Mouse (Mus musculus) granulocyte monocyte progenitor cell, adult 5-6 weeks (primary cell): ENCODE measurements around the gene Naga. TPM values are rescaled to one million over a fixed set of nuclear protein-coding genes. Genes with fewer than 3 reads are reported as not detected.

Source experiments
- ATAC-seq: replicated peaks from 2 replicates; pipeline ENCODE4 v1.8.0; 2016; ENCODE audit warnings: mild to moderate bottlenecking, moderate TSS enrichment, inconsistent platforms; ENCODE audit not compliant: poor library complexity, severe bottlenecking
- total RNA-seq, 2 experiments: library from RNA; stranded (forward) in 1 of 2; stranded (reverse) in 1 of 2; fragments of 200-712, 200-1000 nt in 1 of 2; fragments of >200 nt in 1 of 2; fragmentation: Nextera tagmentation in 1 of 2; gene quantifications; 2 replicates each; pipeline ENCODE4 v1.2.3; 2014 to 2017

The Naga gene
- total RNA-seq, 2 experiments from 2014 or later: 45.0 to 50.4 TPM

DNA sequence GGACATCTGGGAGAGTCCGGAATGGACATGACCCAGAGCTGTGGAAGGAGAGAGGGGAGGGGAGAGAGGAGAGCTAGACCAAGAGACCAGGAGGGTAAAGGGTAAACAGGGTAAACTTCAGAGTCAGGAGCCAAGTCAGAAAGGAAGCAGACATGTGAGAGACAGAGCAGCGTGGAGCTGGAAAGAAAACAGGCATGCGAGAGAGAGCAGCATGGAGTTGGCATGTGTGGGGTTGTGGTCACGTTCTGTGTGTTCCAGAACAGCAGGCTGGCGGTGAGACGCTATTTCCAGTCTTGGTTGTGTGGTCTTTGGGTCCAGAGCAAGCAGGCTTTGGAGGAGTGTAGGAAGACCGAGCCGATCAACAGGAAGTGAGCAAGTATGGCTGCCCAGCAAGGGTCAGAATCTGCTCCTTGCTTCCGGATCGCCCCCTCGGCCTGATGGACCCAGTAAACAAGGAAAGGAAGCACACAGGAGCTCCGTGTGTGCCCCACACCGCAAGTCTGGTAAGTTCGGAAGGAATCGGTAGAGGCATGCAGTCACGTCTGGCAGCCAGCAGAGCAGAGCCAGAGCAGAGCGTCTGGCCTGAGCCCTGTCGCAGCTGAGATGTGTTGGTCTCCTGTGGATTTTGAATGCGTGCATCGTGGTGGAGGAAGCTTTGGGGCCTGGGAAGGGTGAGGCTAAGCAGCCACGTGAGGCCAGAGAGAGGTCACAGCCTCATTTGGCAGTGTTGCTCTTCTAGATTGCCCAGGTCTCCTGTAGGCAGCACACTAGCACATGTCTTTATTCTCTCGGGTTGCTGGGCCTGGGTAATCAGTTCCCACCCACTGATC lies 19.9 kb upstream of the Naga start:
- ATAC-seq: no peak

DNA sequence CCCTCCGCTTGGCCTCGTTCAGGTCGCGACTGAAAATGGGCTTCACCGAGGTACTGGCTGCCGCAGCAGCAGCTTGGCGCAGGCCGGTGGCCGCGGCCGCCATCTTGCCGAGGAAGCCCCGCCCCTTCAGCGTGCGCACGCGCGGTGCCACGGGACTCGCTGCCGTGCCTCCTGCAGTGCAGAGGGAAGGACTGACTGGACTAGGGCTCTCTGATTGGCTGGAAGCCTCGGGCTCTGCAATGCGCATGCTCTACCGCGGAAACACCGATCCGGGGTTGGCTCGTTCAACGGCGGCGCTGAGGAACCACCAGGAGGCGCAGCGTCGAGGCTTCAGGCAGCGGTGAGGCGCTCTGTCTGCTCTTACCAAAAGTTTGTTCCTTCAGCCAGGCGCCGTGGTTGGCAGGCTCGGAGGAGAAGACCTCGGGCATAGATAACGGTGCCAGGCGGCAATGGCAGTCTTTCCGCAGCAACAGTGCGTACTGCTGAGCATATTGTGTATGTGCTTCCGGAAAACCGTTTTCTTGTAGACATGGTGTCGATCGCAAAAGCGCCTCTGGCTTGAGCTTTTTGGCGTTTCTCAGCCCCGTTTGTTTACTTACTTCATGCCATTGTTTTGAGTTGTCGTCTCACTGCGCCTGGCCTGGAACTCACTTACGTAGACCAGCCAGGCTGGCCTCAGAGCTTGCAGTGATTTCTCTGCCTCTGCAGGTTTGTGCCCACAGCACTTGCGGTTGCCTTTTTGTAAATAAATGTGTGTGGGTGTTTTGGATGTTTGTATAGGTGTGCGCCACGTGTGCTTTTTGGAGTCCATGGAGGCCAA lies 15.6 kb upstream of the Naga start, which contains the start of gene Ndufa6:
Gene Ndufa6, minus strand, starts transcription at position 197 of the 820 bp plus-strand sequence.
- peak; percentile 94 for ATAC-seq

DNA sequence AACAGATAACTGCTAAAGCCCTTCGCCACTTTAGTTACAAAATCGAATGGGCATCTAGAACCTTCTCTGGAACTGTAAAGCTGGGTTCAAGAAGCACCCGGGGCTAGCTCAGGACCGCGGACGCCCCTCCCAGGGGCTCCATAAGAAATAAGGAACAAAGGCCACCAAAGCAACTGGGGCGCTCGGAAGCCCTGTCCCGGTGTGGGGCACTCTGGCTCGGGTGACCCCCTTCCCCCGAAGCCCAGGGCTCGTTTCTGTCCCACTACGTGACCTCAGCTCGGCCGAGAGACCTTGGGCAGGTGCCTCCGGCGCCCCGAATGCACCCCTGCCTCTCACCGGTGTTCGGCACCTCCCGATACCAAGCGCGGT lies 15.0 kb upstream of the Naga start:
- peak; percentile 29 for ATAC-seq

DNA sequence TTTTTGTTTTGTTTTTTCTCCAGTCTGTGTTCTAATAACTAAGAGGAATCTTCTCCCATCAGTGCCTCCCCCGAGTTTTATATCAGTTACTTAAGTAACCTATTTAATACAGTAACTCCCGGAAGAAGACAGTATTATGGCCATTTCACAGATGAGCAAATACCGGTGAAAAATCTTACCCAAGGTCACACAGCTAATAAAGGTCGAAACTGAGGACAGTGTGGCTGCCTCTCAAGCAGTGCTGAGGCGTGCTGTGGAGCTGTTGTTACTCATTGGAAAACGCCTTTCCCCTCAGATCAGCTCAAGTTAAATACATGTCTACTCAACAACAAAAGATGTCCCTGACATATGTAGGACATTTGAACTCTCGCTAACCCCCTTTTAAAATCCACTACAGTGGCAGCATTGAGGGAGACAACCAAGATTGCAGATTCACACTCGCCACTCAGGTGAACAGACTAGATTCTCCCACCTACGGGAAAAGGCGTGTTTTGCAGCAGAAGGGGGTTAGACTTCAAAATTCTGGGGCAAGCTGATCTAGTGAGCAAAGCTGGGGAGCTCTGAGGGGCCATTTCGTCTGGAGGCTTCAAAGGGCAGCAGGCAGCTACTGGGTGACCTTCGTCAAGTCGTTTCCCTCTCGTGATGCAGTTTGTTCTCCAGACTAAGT lies 14.5 kb upstream of the Naga start:
- no peak for ATAC-seq

DNA sequence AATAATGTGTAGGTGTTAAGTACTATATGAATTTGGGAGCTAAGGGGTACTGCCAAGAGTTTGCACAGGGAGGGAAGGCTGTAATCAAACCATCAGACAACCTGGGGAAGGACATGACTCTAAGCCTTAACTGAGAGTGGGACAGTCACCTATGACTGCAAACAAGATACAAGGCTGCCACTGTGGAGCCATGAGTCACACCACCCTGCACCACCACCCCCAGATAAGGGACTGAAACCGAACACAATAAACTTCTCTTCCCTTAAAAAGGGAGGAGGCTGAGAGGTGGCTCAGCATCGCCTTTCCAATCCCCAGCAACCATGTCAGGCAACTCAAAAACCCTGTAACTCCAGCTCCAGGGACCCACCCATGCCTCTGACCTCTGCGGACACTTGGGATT lies 12.8 kb upstream of the Naga start:
- no peak for ATAC-seq

DNA sequence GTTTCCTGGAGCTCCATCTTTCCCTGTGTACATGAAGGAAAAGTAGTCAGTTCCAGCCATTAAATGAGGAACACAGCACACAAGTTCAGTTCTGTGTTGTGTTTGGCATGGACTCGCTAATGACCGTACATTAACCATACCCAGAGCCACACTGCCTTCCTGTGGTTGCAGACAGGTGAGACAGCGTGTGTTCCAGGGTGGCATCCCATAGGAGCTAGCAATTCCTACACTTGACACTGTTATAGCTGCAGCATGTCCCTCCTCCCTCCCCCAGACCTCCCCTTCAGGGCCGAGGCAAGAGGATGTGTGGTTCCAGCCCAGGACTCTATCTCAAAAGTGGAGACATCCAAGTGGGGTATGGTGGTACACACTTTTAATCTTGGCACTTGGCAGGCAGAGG lies 11.6 kb upstream of the Naga start:
- no peak for ATAC-seq

DNA sequence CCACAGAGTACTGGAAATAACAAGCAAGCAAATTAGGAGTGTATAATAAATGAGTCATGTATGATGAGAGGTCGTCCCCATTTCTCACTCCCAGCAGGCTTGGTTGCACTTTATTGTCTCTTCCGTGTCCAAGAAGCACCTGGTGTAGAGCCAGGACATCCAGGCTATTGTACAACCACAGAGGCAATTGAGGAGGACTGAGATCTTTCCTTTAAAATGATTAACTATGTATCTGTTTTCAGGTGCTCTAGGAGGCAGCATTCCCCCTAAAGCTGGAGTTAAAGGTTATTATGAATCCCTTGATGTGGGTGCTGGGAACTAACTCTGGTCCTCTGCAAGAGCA lies 10.2 kb upstream of the Naga start:
- no peak for ATAC-seq

DNA sequence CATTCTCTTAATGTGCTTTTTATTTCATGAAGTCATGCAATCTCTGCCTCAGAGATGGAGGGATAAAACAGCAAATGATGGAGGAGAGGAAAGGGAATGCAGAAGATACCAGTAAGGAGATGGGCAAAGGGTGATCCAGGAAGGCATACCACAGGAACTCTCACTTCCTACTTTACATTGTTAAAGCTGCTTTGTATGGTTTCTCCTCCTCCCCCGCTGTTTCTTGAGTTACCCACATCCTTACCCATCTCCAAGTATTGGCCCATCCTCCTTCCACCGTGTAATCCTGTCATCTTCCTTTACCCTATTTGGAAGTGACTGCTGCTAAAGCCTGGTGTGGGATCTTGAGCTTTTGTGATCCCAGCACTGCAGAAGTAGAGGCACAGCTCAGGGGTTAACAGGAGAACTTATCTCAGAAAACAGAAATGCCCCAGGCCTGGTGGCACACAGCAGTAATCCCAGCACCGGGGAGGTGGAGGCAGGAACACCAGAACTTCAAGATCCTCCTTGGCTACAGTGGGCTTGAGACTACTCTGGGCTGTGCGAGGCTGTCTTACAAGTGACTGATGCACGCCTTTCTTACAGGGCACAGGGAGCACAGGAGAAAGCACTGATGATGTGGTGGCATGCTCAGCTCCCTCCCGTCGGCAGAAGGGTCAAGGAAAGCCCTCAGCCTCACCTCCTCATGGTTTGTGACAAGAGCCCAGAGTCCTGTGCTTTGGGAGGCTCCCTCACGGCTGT lies 9.7 kb upstream of the Naga start:
- peak; percentile 66 for ATAC-seq

DNA sequence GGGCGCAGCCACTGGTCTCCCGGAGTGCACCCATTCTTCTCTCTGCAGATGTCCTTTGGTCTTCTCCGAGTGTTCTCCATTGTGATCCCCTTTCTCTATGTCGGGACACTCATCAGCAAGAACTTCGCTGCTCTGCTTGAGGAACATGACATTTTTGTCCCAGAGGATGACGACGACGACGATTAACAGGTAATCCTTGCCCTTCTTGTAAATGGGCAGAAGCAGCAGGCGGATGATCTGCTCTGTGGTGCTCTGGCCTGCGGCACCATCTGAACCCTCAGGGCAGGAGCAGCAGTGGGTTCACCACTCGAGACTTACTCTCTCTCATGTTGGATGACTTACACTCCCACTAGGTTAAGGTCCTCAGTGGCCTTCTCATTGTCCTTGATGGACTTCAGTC lies 9.1 kb upstream of the Naga start:
- no peak for ATAC-seq

DNA sequence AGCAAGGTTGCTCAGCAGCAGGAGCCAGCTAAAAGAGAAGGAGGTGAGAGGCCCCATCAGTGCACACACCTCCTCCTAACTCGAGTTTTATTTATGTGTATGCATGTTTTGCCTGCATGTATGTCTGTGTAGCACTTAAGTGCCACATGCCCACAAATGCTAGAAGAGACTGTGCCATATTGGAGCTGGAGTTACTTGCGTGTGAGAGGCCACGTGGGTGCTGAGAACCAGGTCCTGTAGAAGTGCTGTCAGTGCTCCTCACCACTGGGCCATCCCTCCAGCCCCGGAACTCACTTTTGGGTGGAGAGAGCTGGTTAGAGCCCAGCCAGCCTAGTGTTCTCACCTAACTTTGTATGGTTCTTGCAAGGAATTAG lies 8.6 kb upstream of the Naga start:
- ATAC-seq: no peak

DNA sequence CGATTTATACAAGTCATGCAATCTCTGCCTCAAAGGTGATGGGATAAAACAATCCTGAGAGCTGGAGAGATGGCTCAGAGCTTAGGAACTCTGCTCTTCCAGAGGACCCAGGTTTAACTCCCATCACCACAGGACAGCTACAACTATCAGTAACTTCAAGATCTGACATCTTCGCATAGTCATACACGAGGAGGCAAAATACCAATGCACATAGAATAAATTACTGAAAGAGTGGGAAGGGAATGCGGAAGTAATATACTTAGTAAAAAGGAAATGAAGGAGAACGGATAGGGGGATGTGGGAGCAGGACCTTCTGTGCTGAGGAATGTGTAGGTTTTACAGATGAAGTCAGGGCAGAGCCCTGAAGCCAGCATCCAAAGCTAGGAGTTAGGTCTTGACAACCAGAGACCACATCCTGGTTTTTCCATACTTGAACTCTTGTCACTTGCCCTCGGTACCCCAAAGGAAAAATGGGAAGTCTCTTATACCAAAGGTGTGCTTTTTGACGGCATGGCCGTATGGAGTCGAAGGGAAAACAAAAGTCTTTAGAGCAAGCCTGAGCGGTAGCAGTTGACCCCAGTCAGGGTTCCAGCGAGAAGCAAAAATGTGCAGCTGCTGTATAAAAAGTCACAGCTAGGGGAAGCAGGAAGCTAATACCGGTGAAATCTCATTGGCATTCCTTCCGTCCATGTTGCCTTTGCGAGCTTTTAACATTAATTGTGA lies 8.0 kb upstream of the Naga start:
- ATAC-seq: no peak

DNA sequence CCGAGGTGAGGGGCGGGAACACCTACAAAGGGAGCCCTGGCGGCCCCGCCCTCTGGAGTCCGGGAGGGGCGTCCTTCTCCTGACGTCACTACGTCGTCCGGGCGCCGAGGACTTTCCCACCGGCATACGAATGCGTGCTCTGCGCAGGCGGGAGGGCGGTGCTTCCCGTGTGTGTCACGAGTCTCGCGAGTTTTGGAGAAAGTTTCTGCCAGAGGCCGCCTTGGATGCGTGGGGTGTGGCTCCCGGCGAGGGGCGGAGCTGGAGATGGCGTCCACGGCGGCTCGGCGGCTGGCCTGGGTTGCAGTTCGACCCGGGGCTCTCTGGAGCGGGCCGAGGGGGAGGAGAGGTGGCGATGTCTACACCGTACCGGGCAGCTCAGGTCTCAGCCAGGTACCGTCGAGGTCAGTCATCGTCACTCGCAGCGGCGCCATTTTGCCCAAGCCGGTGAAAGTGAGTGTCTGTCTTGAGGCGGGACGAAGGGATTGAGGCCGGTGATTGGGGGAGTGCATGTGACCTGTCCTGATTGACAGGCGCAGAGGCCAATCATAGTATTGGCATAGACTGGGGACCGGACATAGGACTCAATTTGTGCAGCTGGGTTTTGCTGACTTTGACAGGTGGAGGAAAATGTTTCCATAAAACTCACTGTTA lies 7.2 kb upstream of the Naga start:
- ATAC-seq: peak; percentile 77

DNA sequence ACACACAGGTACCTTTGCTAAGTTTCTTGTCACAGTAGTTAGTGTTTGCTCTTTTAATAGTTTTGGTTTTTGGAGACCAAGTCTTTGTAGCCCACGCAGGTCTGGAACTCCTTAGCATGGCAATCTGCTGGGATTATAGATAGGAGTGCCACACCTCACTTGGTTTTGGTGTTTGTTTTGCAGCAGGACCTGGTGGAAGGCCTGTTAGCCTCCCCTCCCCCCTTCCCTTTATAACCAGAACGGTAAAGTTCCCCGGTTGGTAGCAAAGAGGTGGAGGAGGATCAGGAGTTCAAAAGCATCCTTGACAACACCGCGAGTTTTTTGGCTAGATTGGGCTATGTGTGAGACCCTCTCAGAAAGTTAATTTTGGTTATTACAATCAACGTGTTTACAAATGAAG lies 6.2 kb upstream of the Naga start:
- no peak for ATAC-seq

DNA sequence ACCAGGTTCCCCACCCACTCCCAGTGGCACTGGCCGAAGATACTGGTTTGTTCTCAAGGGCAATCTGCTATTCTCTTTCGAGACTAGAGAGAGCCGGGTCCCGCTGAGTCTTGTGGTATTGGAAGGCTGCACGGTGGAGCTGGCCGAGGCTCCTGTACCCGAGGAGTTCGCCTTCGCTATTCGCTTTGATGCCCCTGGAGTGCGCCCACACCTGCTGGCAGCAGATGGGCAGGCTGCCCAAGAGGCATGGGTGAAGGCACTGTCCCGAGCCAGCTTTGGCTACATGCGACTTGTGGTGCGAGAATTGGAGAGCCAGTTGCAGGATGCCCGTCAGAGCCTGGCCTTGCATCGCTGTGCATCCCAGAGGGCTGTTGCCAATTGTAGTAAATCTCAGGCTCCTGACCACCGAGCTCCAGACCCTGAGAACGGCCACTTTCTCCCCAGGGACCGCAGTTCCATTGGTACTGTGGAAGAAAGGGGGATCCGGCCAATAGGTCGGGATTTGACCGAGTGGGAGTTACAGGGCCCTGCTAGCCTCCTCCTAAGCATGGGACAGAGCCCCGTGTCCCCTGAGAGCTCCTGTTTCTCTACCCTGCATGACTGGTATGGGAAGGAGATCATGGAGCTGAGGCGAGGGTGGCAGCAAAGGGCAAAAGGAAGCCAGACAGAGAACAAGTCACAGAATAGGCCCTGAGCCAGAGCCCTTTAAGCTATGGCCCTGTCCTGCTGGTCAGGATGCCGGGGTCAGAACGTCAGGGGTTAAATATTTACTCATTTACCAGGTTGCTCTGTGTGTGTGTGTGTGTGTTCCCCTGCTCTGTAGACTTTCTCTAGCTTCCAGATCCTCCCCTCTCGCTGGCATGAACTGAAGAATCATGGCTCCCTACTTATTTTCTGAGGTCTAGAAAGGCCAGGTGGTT lies 4.9 kb upstream of the Naga start:
- no peak for ATAC-seq

DNA sequence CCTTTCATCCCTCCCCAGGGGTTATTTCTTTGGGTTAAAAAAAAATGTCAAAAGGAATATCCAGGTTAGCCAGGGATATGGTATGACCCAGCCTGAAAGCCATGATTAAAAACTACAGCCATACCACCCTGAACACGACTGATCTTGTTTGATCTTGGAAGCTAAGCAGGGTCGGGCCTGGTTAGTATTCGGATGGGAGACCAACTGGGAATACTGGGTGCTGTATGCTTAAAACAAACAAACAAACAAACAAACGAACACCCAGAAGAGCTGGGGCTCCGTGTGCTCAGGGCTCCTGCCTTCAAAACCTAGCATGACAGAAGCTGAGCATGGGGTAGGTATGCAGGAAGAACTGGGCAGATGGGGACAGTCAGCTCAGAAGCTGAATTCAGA lies 3.8 kb upstream of the Naga start:
- no peak for ATAC-seq

DNA sequence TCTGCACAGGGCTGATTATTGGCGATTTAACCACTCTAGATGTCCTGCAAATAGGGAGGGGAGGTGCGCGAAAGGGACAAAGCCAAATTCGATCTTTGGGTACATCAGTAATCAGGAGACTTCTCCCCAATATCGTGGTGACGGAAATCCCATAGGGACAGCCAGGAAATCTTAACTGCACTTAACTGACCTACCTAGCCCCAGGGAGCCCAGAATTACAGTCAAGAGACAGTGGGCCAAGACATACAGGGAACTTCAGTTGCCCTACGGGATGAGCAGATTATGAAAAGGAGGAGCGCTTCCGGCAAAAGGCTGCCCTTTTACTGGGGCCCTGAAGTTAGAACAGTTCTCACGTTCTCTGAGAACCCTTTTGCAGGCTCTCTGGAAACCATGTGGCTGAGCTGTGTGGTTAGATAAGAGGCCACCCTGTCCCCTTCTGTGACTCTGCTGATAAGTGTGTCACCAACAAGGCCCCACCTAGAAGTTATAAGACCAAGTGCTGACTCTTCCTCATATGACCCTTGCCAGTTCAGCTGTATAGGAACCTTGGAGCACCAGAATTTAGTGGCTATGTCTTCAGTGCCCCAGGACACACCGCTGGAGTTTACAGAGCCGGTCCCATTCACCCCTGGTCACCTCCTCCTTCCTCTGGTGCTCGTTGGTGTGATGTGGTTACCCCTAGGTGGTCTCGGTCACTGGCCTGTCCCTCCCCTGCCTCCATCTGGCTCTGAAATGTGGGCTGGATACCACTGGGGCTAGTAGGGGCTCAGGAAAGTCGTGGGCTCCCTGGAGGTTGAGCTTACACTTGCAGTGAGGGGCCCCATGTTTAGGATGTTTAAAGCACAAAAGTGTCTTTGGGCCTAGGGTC lies 3.2 kb upstream of the Naga start:
- ATAC-seq: peak; percentile 4; the same call in 1 of the 2 replicates

DNA sequence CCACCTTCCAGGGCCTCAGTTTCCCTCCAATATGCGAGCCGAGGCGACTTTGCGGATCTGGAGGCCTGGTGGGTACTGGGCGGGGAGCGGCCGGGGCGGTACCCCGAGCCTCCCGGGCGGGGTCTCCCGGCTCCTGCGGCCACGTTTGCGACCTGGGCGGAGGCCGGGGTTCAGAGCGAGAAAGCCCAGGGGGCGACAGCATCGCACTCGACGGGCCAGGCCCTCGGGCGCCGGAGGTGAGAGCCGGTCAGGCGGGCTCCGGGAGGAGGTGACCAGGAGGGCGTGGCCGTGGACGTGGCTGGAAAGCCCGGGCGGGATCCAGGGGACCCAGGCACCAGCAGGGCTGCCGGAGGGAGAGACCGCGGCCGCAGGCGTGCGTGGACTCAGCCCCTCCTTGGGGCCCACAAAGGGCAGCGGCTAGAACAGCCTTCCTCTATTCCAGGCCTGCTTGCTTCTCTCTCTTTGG lies 2.3 kb upstream of the Naga start:
- ATAC-seq: peak; percentile 18
